Mouse (Mus musculus): Measurements from ENCODE around the gene AF067063. TPM values are rescaled to one million over a fixed set of nuclear protein-coding genes. Genes with fewer than 3 reads are reported as not detected.
A peak's percentile ranks its signal among the peaks of the same experiment; 100 is the strongest.

AF067063 gene
- total and polyA plus RNA-seq, 2 experiments from 2014 or later: not detected

- Histone ChIP-seq H3K27ac (ENCODE audit: low read depth, low read length) (no peak overlapping the region), H3K4me2 (ENCODE audit: low read depth, low read length, poor library complexity, severe bottlenecking) (no peak overlapping the region), H3K9me3 (ENCODE audit: low read length) (no peaks in the 10 kb centered on the region), H3K4me1 (ENCODE audit: insufficient read depth, low read length) (no peaks in the 10 kb centered on the region), H3K27me3 (ENCODE audit: insufficient read depth, low read length) (no peaks in the 10 kb centered on the region), H3K36me3 (ENCODE audit: insufficient read depth, low read length) (no peaks in the 10 kb centered on the region), H3K4me3 (ENCODE audit: low read depth, low read length) (no peak overlapping the region), H3K9ac (replicated peaks; ENCODE audit: low read length, poor library complexity, severe bottlenecking) (no peak overlapping the region)
- TF ChIP-seq CTCF (IDR thresholded peaks at IDR 0.05): no peak
- 89% methylated on average over 5 of the region's 5 CpGs for WGBS
- ATAC-seq (ENCODE audit: low FRiP score) (no peak), DNase-seq (ENCODE audit: low spot score) (no peak)
Observed at GRCm38 (mm10) chr13:119792791-119793404, 37.1 kb downstream of the AF067063 start.

DNA sequence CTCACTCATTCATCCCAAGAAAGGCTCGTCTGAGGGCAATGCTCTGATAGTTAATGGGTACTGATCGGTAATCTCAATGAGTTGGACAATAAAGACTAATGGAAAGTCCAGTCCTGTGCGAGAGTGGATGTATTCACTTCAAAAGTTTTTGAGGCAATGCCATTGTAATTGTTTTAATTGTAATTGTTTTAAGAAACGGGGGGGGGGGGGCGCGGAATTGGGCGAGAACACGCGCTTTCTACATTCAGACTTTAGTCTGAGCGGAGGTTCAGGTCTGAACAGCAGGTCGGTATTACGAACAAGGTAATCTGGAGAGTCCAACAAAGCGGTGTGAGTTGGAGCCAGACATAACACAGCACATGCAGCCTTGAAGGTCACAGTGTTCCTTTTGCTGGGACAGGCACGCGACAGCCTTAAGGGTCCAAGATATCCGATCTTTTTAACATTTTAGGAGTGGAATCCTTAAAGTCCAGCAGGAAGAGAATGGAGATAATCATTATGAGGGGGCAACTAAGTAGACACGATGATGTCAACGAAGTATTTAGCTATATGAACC is 38.4 kb downstream of the AF067063 start:
- Histone ChIP-seq H3K4me1 (ENCODE audit: insufficient read depth, low read length) (no peaks in the 10 kb centered on the region), H3K9me3 (ENCODE audit: low read length) (no peaks in the 10 kb centered on the region), H3K4me2 (ENCODE audit: low read depth, low read length, poor library complexity, severe bottlenecking) (peak overlapping the region; percentile 57), H3K4me3 (ENCODE audit: low read depth, low read length) (peak overlapping the region; percentile 87), H3K27ac (ENCODE audit: low read depth, low read length) (peak overlapping the region; percentile 95; the same call in 1 of the 2 replicates), H3K27me3 (ENCODE audit: insufficient read depth, low read length) (no peaks in the 10 kb centered on the region), H3K36me3 (ENCODE audit: insufficient read depth, low read length) (peaks cover 4% of the 10 kb centered on the region; the same call in 1 of the 2 replicates), H3K9ac (replicated peaks; ENCODE audit: low read length, poor library complexity, severe bottlenecking) (peak overlapping the region; percentile 83)
- 4% methylated on average over 18 of the region's 18 CpGs for WGBS
- ATAC-seq (ENCODE audit: low FRiP score): no peak
- TF ChIP-seq CTCF (IDR thresholded peaks at IDR 0.05): no peak
- peak; percentile 5 for DNase-seq (ENCODE audit: low spot score)

DNA sequence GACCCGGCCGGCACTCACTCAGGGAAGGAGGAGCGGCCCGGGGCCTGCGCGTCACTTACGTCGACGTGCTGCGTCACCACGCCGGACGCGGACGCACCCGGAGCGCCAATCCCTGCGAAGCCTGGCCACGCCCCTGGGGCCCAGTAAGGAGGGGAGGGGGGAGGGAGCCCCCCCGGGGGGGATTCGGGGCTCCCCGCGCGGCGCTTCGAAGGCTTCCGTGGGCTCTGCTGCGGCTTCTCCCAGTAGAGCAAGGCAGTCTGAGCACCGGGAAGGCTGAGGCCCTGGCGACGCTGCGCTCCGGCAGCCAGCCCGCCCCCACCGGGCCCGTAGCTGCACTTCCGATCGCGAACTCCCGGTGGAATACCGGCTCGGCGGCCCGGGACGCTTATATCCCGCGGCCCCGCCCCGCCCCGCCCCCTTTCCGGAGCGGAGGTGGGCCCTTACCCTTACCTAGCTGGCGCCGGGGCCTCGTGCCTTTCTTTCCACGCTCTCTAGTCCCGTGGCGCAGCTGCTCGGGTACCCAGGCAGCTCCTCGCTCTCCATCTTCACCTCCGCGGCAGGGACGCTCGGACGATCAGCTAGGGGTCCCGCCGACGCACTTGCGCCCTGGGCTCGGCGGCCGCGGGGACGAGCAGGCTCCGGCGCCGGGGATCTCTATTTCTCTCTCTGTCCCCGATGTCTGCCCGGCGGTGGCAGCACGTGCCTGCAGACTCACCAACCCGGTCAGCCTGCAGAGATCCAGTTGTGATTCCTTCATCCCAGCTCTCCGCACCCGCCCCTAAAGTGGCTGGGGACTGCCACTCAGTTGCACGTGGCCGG is 39.0 kb downstream of the AF067063 start, which contains the start of gene Zfp131:
TSS of gene Zfp131 (minus strand) at position 129 of the 819 bp plus-strand sequence.
- DNase-seq (ENCODE audit: low spot score) (peak; percentile 97), ATAC-seq (ENCODE audit: low FRiP score) (peak; percentile 97)
- peak within 1 kb of the TSS; percentile 95 for H3K27ac ChIP-seq (ENCODE audit: low read depth, low read length)
- peaks cover 6% of the 10 kb centered on the region; the same call in 1 of the 2 replicates for H3K36me3 ChIP-seq (ENCODE audit: insufficient read depth, low read length)
- H3K9me3 ChIP-seq (ENCODE audit: low read length): no peaks in the 10 kb centered on the region
- H3K4me1 ChIP-seq (ENCODE audit: insufficient read depth, low read length): no peaks in the 10 kb centered on the region
- TF ChIP-seq CTCF (IDR thresholded peaks at IDR 0.05): no peak
- WGBS: under 1% methylated on average over 46 of the region's 86 CpGs
- H3K27me3 ChIP-seq (ENCODE audit: insufficient read depth, low read length): no peaks in the 10 kb centered on the region
- H3K4me3 ChIP-seq (ENCODE audit: low read depth, low read length): peak within 1 kb of the TSS; percentile 87
- H3K4me2 ChIP-seq (ENCODE audit: low read depth, low read length, poor library complexity, severe bottlenecking): peak within 1 kb of the TSS; percentile 61
- H3K9ac ChIP-seq (replicated peaks; ENCODE audit: low read length, poor library complexity, severe bottlenecking): peak within 1 kb of the TSS; percentile 83

- DNase-seq (ENCODE audit: low spot score) (peak; percentile 83), ATAC-seq (ENCODE audit: low FRiP score) (peak; percentile 59)
- 0 out of 2 replicates have a peak, but pooled peaks have one; percentile 1 for TF ChIP-seq CTCF (IDR thresholded peaks at IDR 0.05)
- Histone ChIP-seq H3K27ac (ENCODE audit: low read depth, low read length) (peak overlapping the region; percentile 95), H3K4me2 (ENCODE audit: low read depth, low read length, poor library complexity, severe bottlenecking) (peak overlapping the region; percentile 61), H3K36me3 (ENCODE audit: insufficient read depth, low read length) (peaks cover 6% of the 10 kb centered on the region; the same call in 1 of the 2 replicates), H3K27me3 (ENCODE audit: insufficient read depth, low read length) (no peaks in the 10 kb centered on the region), H3K9ac (replicated peaks; ENCODE audit: low read length, poor library complexity, severe bottlenecking) (peak overlapping the region; percentile 83), H3K4me3 (ENCODE audit: low read depth, low read length) (peak overlapping the region; percentile 87), H3K4me1 (ENCODE audit: insufficient read depth, low read length) (no peaks in the 10 kb centered on the region), H3K9me3 (ENCODE audit: low read length) (no peaks in the 10 kb centered on the region)
- WGBS: under 1% methylated on average over 45 of the region's 66 CpGs
Observed at GRCm38 (mm10) chr13:119789851-119790717, 39.9 kb downstream of the AF067063 start.

GRCm38 (mm10) chr13:119783581-119783980 is 46.4 kb downstream of the AF067063 start:
- TF ChIP-seq CTCF (IDR thresholded peaks at IDR 0.05): no peak
- no peaks in the 10 kb centered on the region for H3K9me3 ChIP-seq (ENCODE audit: low read length)
- 86% methylated on average over 4 of the region's 4 CpGs for WGBS

More at GRCm38 (mm10) chr13:119783581-119783980, 46.4 kb downstream of the AF067063 start:
- DNase-seq (ENCODE audit: low spot score) (no peak), ATAC-seq (ENCODE audit: low FRiP score) (no peak)
- Histone ChIP-seq H3K9ac (replicated peaks; ENCODE audit: low read length, poor library complexity, severe bottlenecking) (no peak overlapping the region), H3K4me2 (ENCODE audit: low read depth, low read length, poor library complexity, severe bottlenecking) (no peak overlapping the region), H3K27ac (ENCODE audit: low read depth, low read length) (no peak overlapping the region), H3K4me1 (ENCODE audit: insufficient read depth, low read length) (no peaks in the 10 kb centered on the region), H3K36me3 (ENCODE audit: insufficient read depth, low read length) (peaks cover 29% of the 10 kb centered on the region), H3K4me3 (ENCODE audit: low read depth, low read length) (no peak overlapping the region), H3K27me3 (ENCODE audit: insufficient read depth, low read length) (no peaks in the 10 kb centered on the region)

Other genes starting within 250 kb of the AF067063 start
- gene Ccl28, start 206.4 kb downstream of the AF067063 start, total RNA-seq (2014; rRNA removed): 2.9 and 3.4 TPM in 2 replicates
- 0.34 and 0.41 TPM in 2 replicates for gene Ccl28, start 206.4 kb downstream of the AF067063 start, polyA plus RNA-seq (2015; fragmentation: Nextera tagmentation; extraction: Ambion mirVana)
- 291 and 374 TPM in 2 replicates for gene Hmgcs1, start 139.8 kb downstream of the AF067063 start, total RNA-seq (2014; rRNA removed)
- 416 and 428 TPM in 2 replicates for gene Hmgcs1, start 139.8 kb downstream of the AF067063 start, polyA plus RNA-seq (2015; fragmentation: Nextera tagmentation; extraction: Ambion mirVana)
- gene Nim1k, start 74.3 kb downstream of the AF067063 start, total RNA-seq (2014; rRNA removed): 9.5 and 10.3 TPM in 2 replicates
- gene Nim1k, start 74.3 kb downstream of the AF067063 start, polyA plus RNA-seq (2015; fragmentation: Nextera tagmentation; extraction: Ambion mirVana): 8.6 and 8.7 TPM in 2 replicates
- gene Zfp131, start 39.3 kb downstream of the AF067063 start, total RNA-seq (2014; rRNA removed): 26.4 and 33.8 TPM in 2 replicates
- 22.3 and 25.9 TPM in 2 replicates for gene Zfp131, start 39.3 kb downstream of the AF067063 start, polyA plus RNA-seq (2015; fragmentation: Nextera tagmentation; extraction: Ambion mirVana)
- gene D13Ertd608e, start 5.8 kb upstream of the AF067063 start, total RNA-seq (2014; rRNA removed): not detected in 2 replicates
- gene D13Ertd608e, start 5.8 kb upstream of the AF067063 start, polyA plus RNA-seq (2015; fragmentation: Nextera tagmentation; extraction: Ambion mirVana): not detected in 2 replicates
- not detected in 2 replicates for gene Tcstv1, start 64.6 kb upstream of the AF067063 start, total RNA-seq (2014; rRNA removed)
- gene Tcstv1, start 64.6 kb upstream of the AF067063 start, polyA plus RNA-seq (2015; fragmentation: Nextera tagmentation; extraction: Ambion mirVana): not detected in 2 replicates
- not detected in 2 replicates for gene Gm21761, start 99.1 kb upstream of the AF067063 start, total RNA-seq (2014; rRNA removed)
- not detected in 2 replicates for gene Gm21761, start 99.1 kb upstream of the AF067063 start, polyA plus RNA-seq (2015; fragmentation: Nextera tagmentation; extraction: Ambion mirVana)
- gene B020031M17Rik, start 120.6 kb upstream of the AF067063 start, total RNA-seq (2014; rRNA removed): not detected in 2 replicates
- gene B020031M17Rik, start 120.6 kb upstream of the AF067063 start, polyA plus RNA-seq (2015; fragmentation: Nextera tagmentation; extraction: Ambion mirVana): not detected in 2 replicates
- gene Gm36079, start 196.8 kb upstream of the AF067063 start, total RNA-seq (2014; rRNA removed): not detected in 2 replicates
- not detected in 2 replicates for gene Gm36079, start 196.8 kb upstream of the AF067063 start, polyA plus RNA-seq (2015; fragmentation: Nextera tagmentation; extraction: Ambion mirVana)
- not detected in 2 replicates for gene Gm21188, start 222.0 kb upstream of the AF067063 start, total RNA-seq (2014; rRNA removed)
- not detected in 2 replicates for gene Gm21188, start 222.0 kb upstream of the AF067063 start, polyA plus RNA-seq (2015; fragmentation: Nextera tagmentation; extraction: Ambion mirVana)